Mouse (Mus musculus) gastrocnemius, postnatal 10 days (tissue): Measurements from ENCODE around the gene Itprip. TPM values are rescaled to one million over a fixed set of nuclear protein-coding genes. Genes with fewer than 3 reads are reported as not detected.

Source experiments
- DNase-seq: peaks from one replicate; pipeline ENCODE4 v3.0.0; 2021; ENCODE audit warnings: mixed read lengths
- long read RNA-seq, 2 experiments: library from polyadenylated mRNA; stranded (forward); transcript quantifications; one replicate each; pipeline ENCODE4 v2.0.0; 2021
- total RNA-seq, 2 experiments: library from RNA; stranded (reverse); gene quantifications; 2 replicates each; pipeline ENCODE4 v1.2.3; 2021

The Itprip gene
- total RNA-seq = 1 to 10 TPM; 1.8 to 1.9 TPM
- long read RNA-seq, experiment 1, partial matches to known transcripts = 0 of 1 reads
- long read RNA-seq, experiment 1, other reads (novel, unspliced or antisense) = 1 of 1 reads
- long read RNA-seq, experiment 2, partial matches to known transcripts = 0 of 2 reads
- long read RNA-seq, experiment 2, other reads (novel, unspliced or antisense) = 2 of 2 reads

GRCm38 (mm10) chr19:47919126-47919965, at the start of gene Itprip, which contains the start of gene Cfap43:
Itprip (minus strand) TSS chr19:47919299.
Cfap43 (minus strand) TSS chr19:47919287.
- DNase-seq = peak; percentile 73

DNA sequence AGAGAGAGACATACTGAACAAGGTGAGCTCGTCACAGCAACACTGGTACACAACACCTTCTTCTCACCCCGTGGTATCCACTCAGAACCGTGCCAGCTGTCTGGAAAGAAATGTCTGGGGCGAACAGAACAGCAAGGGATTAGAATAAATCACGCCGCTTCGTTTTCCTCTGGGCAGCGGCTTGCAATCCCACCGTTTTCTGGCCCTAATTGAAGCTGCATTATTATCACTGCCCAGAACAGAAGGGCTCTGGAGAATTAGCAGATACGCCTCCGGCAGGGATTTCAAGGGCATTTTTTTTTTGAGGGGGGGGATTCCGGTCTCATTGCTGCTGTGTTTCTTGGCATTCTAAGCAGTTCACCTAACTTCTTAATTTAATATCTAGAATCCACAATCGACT, 39.1 kb upstream of the Itprip start:
- DNase-seq = no peak

- no peak for DNase-seq
Observed at GRCm38 (mm10) chr19:47953169-47953568, 34.1 kb upstream of the Itprip start.

DNA sequence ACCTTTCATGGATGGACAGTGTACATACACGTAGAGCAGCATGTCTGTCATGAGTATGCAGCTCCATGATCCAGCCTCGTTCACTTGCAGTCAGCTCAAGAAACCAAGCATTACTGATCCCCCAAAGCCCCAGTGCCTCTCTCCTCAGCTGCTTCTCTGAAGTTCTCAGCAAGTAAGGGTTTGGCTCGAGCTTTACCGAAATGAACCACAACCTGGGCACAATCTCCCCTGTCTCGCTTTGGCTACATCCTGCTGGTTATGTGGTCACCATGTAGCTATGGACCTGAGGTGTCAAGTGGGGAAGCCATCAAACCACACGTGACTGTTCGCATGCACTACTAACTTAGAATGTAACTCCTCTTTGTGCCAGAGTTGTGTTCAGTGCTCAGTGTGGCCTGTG, 31.8 kb upstream of the Itprip start:
- no peak for DNase-seq

DNA sequence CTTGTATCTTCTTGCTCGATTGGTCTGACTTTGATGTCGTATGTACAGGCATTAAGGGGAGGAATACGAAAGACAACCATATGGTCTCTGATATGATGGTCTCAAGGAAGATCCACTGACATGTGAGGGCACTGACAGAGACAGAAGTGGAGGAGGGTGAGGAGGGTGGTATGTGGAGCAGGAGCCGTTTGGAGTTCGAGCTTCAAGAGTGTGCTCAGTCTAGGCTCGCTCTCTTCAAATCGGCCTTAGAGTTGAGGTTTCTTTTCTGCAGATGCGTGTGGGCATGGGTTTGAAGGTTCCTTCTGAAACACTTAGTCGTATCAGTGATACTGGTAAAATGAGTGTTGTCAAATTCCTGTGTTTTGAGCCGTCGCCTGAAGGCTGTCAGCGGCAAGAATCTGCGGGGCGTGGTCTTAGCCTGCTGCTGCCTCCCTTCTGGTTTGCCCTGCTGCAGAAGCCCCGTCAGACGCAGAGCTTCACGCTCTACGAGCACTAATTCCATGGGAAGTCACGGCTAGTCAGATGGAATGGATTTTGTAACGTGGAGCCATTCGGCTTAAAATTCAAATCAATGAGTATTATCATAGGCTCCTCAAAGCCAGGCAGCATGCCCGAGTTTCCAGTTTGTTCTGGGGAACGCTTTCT, 27.8 kb upstream of the Itprip start:
- DNase-seq = no peak

DNA sequence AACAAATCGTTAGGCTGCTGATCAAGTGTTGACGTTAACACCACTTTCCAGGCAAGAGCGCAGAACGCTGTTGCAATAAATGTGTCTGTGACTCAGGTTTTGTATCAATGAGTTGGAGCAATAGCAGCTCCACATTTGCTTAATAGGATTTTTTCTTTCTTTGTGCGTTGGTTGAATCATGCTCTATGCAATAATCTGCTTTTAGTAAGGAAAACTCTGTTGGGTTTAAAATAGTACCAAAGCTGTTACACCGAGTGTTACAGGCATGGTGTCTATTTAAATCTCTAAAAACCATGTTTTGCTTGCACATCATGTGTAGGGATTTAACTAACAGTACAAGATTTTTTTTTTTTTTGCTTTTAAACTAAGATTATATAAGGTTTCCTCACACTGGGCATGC, 20.3 kb upstream of the Itprip start:
- DNase-seq = no peak

- DNase-seq = peak; percentile 46
Observed at GRCm38 (mm10) chr19:47937443-47938406, 18.6 kb upstream of the Itprip start, which contains the start of gene Cfap58. Cfap58 (plus strand) TSS chr19:47937675.

DNA sequence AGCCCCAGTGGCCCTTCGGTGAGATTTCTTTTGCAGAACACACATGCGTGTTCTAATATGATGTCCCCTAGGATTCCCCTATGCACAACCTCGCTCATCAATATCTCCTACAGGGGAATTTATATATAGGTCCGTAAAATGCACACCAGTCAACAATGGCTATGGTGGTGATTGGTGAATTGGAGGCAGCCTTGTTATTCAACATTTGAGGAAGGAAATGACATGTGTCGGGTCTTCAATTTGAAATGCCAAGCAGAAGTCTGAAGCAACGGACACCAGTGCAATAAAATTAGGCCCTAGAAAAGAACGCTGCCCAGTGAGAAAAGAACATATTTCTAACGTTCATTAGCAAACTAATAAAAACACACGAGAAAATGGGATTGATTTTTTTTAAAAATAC, 17.8 kb upstream of the Itprip start:
- no peak for DNase-seq

DNA sequence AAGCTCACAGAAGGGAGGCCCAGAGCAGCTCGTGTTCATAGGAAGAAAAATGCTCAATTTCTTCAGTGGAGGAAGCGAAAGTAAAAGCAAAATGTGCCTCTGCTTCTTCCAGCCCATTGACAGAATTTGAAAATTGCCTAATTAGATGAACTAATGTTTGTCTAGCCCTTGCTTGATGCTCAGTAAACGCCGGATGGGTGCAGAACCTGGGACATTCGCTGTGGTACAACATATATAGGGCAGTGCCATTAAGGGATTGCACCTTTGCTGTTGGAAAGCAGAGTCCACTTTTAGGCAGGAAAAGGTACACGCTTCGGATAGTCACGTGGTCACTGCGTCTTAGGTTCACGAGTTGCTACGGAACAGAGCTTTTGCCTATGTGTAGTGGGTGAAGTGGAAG, 17.4 kb upstream of the Itprip start:
- no peak for DNase-seq

DNA sequence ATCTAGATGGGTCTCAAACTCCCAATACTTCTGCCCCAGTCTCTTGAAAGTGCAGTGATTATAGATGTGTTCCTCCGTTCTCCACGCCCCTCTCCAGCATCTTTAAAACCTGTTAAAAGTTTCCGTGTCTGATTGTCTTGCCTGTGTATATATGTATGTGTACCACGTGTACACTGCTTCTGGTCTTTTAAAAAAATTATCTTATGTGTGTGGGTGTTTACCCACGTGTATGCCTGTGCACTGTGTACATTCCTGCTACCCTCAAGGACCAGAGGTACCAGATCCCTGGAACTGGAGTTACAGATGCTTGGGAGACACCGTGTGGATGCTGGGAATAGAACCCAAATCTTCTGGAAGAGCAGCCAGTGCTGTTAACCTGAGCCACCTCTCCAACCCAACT, 16.4 kb upstream of the Itprip start:
- no peak for DNase-seq

DNA sequence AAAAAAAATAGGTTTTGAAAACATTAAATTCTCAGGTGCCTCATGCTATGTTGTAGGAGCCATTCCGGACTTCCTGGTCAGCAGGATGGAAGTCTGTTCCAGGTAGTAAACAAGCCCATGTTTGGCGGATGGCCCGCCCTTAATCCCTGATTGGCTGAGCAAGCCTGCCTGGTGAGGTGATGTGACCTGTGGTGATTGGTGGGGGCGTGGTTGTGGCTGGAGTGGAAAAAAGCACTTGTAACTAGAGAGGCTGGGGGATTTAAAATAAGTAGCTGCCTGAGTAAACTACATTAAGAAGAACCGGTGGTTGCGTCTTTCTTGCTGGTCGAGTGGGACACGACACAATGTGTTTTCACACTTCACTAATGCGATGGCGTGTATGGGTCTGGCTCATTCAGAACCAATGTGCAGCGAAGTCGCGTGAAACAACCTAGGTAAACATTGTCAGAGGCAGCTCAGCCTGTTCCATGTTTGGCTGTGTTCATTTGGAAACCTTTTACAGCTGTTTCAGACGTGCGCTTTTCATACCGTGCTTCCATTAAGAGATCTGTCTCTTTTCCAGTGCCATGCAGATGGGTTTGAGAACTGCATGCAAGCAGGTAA, 15.6 kb upstream of the Itprip start:
- DNase-seq = no peak

- DNase-seq = no peak
Observed at GRCm38 (mm10) chr19:47934146-47934545, 15.0 kb upstream of the Itprip start.

- no peak for DNase-seq
Observed at GRCm38 (mm10) chr19:47931982-47932638, 13.0 kb upstream of the Itprip start.

DNA sequence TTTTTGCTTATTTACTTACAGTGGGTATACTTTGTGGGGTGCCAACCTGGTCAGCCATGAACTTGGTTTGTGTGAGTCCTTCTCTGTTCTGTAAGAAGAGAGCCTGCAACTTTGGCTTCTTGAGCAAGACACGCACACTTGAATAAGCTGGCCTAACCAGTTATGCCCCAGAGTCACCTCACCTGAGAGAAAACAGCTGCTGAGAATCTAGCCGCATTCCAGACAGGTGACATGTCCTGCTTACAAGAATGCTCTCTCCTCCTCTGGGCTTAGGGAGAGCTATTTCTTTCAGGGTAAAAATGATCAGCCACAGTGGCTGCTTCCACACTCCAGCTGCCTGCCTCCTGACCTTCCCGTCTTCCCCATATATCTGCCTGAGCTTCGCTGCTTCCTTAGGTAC, 9.9 kb upstream of the Itprip start:
- no peak for DNase-seq

GRCm38 (mm10) chr19:47927032-47927431, 7.9 kb upstream of the Itprip start:
- DNase-seq = no peak

- DNase-seq = no peak
Observed at GRCm38 (mm10) chr19:47925819-47926218, 6.7 kb upstream of the Itprip start.

- no peak for DNase-seq
Observed at GRCm38 (mm10) chr19:47919966-47920375, 872 bp upstream of the Itprip start.

- no peak for DNase-seq
Observed at GRCm38 (mm10) chr19:47918455-47919101, 521 bp downstream of the Itprip start.

DNA sequence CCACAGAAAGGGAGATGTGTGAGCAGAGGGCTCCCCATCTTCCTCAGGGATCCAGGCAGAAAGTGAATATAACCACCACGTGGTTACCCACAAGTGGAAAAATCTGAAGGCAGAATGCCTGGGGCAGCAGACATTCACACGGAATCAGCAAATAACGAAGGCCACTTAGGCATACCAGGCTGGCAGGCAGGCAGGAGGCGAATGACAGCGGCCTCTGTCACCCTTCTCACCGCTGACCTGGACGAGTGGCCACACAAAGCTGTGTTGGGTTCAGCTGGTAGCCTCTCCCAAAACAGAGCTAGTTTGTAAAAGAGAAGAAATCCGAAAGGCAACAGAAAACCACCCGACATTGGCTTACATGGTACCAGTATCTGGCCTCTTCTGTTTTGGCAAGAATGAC, 1.1 kb downstream of the Itprip start:
- no peak for DNase-seq

DNA sequence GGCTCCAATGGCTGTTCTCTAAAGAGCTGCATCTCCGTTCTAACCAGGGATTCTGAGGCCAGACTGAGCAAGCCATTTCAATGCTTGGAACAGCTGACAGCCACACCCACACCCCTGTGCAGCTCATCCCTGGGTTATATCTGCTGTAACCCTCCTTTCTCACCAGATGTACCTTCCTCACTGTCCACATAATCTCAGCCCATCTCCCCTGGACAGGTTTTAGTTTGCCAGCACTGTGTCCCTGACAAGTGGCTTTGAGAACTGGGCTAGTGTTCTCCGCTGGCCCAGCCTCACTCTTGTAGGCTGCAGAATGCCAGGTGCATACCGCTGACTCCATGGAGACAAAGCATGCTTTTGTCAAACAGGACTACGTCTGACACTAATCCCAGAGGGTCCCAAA, 1.7 kb downstream of the Itprip start:
- DNase-seq = no peak

DNA sequence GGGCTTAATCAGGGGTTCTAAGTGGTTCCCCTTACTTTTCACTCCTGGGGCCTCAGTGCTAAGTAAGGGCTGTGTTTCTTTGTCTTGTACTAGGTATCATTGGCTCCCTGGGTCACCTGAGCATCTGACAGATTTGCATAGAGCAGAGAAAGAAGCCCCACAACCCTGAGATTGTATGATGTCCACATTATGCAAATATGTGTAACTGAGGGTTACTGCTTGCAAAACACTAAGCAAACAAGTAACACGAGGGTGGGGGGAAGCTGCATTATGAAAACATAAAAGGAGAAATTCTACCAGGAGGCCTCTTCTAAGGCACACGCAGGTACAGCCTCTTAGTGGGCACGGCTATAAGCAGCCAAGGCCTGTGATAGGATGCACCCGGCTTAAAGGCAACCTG, 3.8 kb downstream of the Itprip start:
- DNase-seq = no peak
